In genomic region chr10:53629247-53629917, GRCm38 (mm10) we compare ENCODE assay signal across 8 mouse cellular contexts. TPM values are rescaled to one million over a fixed set of nuclear protein-coding genes. Genes with fewer than 3 reads are reported as not detected.
DNase-seq lines count a peak whose midpoint lies in the region; ATAC-seq and TF ChIP-seq lines count a peak whose summit lies in the region.

No protein-coding gene starts in this region.

- WGBS in heart, embryonic 15.5 days: under 1% methylated on average over 65 of the region's 67 CpGs
- under 1% methylated on average over 67 of the region's 67 CpGs for WGBS in liver, embryonic 14.5 days (ENCODE audit: insufficient replicate concordance)
- under 1% methylated on average over 67 of the region's 67 CpGs for WGBS in neural tube, embryonic 11.5 days
- under 1% methylated on average over 61 of the region's 67 CpGs for WGBS in stomach, postnatal 0 days

- H3K4me1 ChIP-seq in brown adipose tissue, adult 24 weeks (ENCODE audit: control insufficient read depth, insufficient read depth, insufficient read length, low read length): no peaks in the 10 kb centered on the region
- peaks cover 12% of the 10 kb centered on the region for H3K4me1 ChIP-seq in heart, embryonic 15.5 days (replicated peaks)
- no peaks in the 10 kb centered on the region; a peak in 1 of 4 replicates for H3K4me1 ChIP-seq in liver, embryonic 14.5 days (replicated peaks; ENCODE audit: control insufficient read depth in 2 of 2, insufficient read depth in 2 of 2, low read length in 1 of 2)
- no peaks in the 10 kb centered on the region for H3K4me1 ChIP-seq in neural tube, embryonic 11.5 days (ENCODE audit: control insufficient read depth, insufficient read depth, low read length)
- no peaks in the 10 kb centered on the region for H3K4me1 ChIP-seq in stomach, postnatal 0 days (replicated peaks; ENCODE audit: control insufficient read depth, insufficient read depth)

- peaks cover 10% of the 10 kb centered on the region for H3K36me3 ChIP-seq in heart, embryonic 15.5 days
- H3K36me3 ChIP-seq in liver, embryonic 14.5 days (replicated peaks; ENCODE audit: control insufficient read depth, insufficient read depth, low read depth): peaks cover 10% of the 10 kb centered on the region
- H3K36me3 ChIP-seq in neural tube, embryonic 11.5 days (ENCODE audit: control insufficient read depth, insufficient read depth, low read length): no peaks in the 10 kb centered on the region
- H3K36me3 ChIP-seq in stomach, postnatal 0 days (ENCODE audit: control insufficient read depth, insufficient read depth, low read length): 0 out of 2 replicates have a peak, but pooled peaks cover 2% of the 10 kb centered on the region

- TF ChIP-seq EP300 in liver, embryonic 14.5 days (IDR thresholded peaks at IDR 0.05; ENCODE audit: low read depth): no peak
- no peak for TF ChIP-seq EP300 in stomach, postnatal 0 days (optimal IDR thresholded peaks at IDR 0.05)

- H3K4me3 ChIP-seq in brown adipose tissue, adult 24 weeks (ENCODE audit: insufficient read depth, low read depth, low read length): peak overlapping the region; percentile 79
- peak overlapping the region; percentile 86 for H3K4me3 ChIP-seq in heart, embryonic 15.5 days
- peak overlapping the region; percentile 84 for H3K4me3 ChIP-seq in liver, embryonic 14.5 days (ENCODE audit: insufficient read depth in 1 of 2, low read depth in 2 of 2, low read length in 2 of 2)
- peak overlapping the region; percentile 86 for H3K4me3 ChIP-seq in neural tube, embryonic 11.5 days (ENCODE audit: low read depth, low read length)
- H3K4me3 ChIP-seq in stomach, postnatal 0 days (ENCODE audit: low read depth, low read length): peak overlapping the region; percentile 87

- no peaks in the 10 kb centered on the region for H3K27me3 ChIP-seq in heart, embryonic 15.5 days
- no peaks in the 10 kb centered on the region for H3K27me3 ChIP-seq in liver, embryonic 14.5 days (ENCODE audit: control insufficient read depth, insufficient read depth, low read length)
- H3K27me3 ChIP-seq in neural tube, embryonic 11.5 days (ENCODE audit: control insufficient read depth, insufficient read depth, low read length): no peaks in the 10 kb centered on the region
- H3K27me3 ChIP-seq in stomach, postnatal 0 days (ENCODE audit: control insufficient read depth, insufficient read depth, low read length): no peaks in the 10 kb centered on the region

- peak overlapping the region; percentile 32 for H3K27ac ChIP-seq in brown adipose tissue, adult 24 weeks (replicated peaks; ENCODE audit: low read depth, low read length)
- peak overlapping the region; percentile 94 for H3K27ac ChIP-seq in heart, embryonic 15.5 days
- H3K27ac ChIP-seq in liver, embryonic 14.5 days: peak overlapping the region; percentile 73
- H3K27ac ChIP-seq in neural tube, embryonic 11.5 days (ENCODE audit: low read depth, low read length): peak overlapping the region; percentile 87
- H3K27ac ChIP-seq in stomach, postnatal 0 days (replicated peaks): peak overlapping the region; percentile 95

- peak; percentile 96 for DNase-seq in CD4-positive, CD25-positive, alpha-beta regulatory T cell, adult 2 months (ENCODE audit: low read depth, low spot score)
- DNase-seq in fibroblast of lung, adult 2 months (ENCODE audit: low read depth): peak; percentile 51
- peak; percentile 96 for DNase-seq in kidney, postnatal 25 days
- DNase-seq in liver, embryonic 14.5 days (ENCODE audit: low read depth in 3 of 3, low spot score in 3 of 3): peak; percentile 79 to 85 (median 81)
- DNase-seq in neural tube, embryonic 11.5 days (ENCODE audit: low spot score): peak; percentile 93
- peak; percentile 90 for DNase-seq in stomach, postnatal 0 days (ENCODE audit: low spot score)

- H3K9ac ChIP-seq in heart, embryonic 15.5 days: peak overlapping the region; percentile 85
- H3K9ac ChIP-seq in liver, embryonic 14.5 days (replicated peaks): peak overlapping the region; percentile 79
- peak overlapping the region; percentile 70 for H3K9ac ChIP-seq in neural tube, embryonic 11.5 days (ENCODE audit: low read length)
- peak overlapping the region; percentile 83 for H3K9ac ChIP-seq in stomach, postnatal 0 days (ENCODE audit: low read length)

- peak; percentile 55 for TF ChIP-seq CTCF in liver, embryonic 14.5 days (IDR thresholded peaks at IDR 0.05; ENCODE audit: low read depth)
- peak; percentile 67 for TF ChIP-seq CTCF in stomach, postnatal 0 days (IDR thresholded peaks at IDR 0.05; ENCODE audit: low read depth)

- peak overlapping the region; percentile 67 for H3K4me2 ChIP-seq in heart, embryonic 15.5 days
- H3K4me2 ChIP-seq in liver, embryonic 14.5 days (ENCODE audit: low read depth): peak overlapping the region; percentile 71
- peak overlapping the region; percentile 35 for H3K4me2 ChIP-seq in neural tube, embryonic 11.5 days (ENCODE audit: low read depth)
- peak overlapping the region; percentile 46 for H3K4me2 ChIP-seq in stomach, postnatal 0 days (replicated peaks; ENCODE audit: low read depth)

- ATAC-seq in heart, embryonic 15.5 days (replicated peaks; ENCODE audit: insufficient number of reproducible peaks, insufficient read depth, low FRiP score, low read depth): peak; percentile 86
- peak; percentile 84 for ATAC-seq in liver, embryonic 14.5 days (ENCODE audit: insufficient read depth)
- ATAC-seq in neural tube, embryonic 11.5 days (ENCODE audit: insufficient read depth, low FRiP score, low TSS enrichment): peak; percentile 85
- ATAC-seq in stomach, postnatal 0 days (ENCODE audit: low FRiP score, low TSS enrichment): peak; percentile 88

- H3K9me3 ChIP-seq in heart, embryonic 15.5 days (replicated peaks): no peaks in the 10 kb centered on the region
- H3K9me3 ChIP-seq in liver, embryonic 14.5 days (ENCODE audit: control insufficient read depth, low read length): no peaks in the 10 kb centered on the region
- no peaks in the 10 kb centered on the region for H3K9me3 ChIP-seq in neural tube, embryonic 11.5 days (ENCODE audit: control insufficient read depth, low read length)
- H3K9me3 ChIP-seq in stomach, postnatal 0 days (ENCODE audit: control insufficient read depth, low read length): no peaks in the 10 kb centered on the region

RNA-seq across cellular contexts. Expression of gene Mcm9, which starts 0.9 kb away (rescaled TPM):
- polyA plus RNA-seq in brown adipose tissue, adult 24 weeks (2012; ENCODE audit: insufficient read depth, insufficient read length, missing spikeins): 2.0 and 3.8 TPM in 2 replicates
- polyA plus RNA-seq in heart, embryonic 15.5 days (2015; fragmentation: Nextera tagmentation; extraction: Ambion mirVana): 7.7 and 8.5 TPM in 2 replicates
- 2.0 and 2.4 TPM in 2 replicates for polyA plus RNA-seq in liver, embryonic 14.5 days (2012; rRNA removed)
- 4.2 and 6.1 TPM in 2 replicates for polyA plus RNA-seq in liver, embryonic 14.5 days (2014; fragmentation: Nextera tagmentation; extraction: Ambion mirVana)
- polyA plus RNA-seq in neural tube, embryonic 11.5 days (2014; fragmentation: Nextera tagmentation; extraction: Ambion mirVana): 16.0 and 17.3 TPM in 2 replicates
- polyA plus RNA-seq in stomach, postnatal 0 days (2015; fragmentation: Nextera tagmentation; extraction: Ambion mirVana): 5.0 and 5.1 TPM in 2 replicates

RNA-seq across cellular contexts. Expression of gene Asf1a, which starts 32.8 kb away (rescaled TPM):
- polyA plus RNA-seq in brown adipose tissue, adult 24 weeks (2012; ENCODE audit: insufficient read depth, insufficient read length, missing spikeins): 22.6 and 41.9 TPM in 2 replicates
- polyA plus RNA-seq in heart, embryonic 15.5 days (2015; fragmentation: Nextera tagmentation; extraction: Ambion mirVana): 56.7 and 65.3 TPM in 2 replicates
- 20.0 and 38.0 TPM in 2 replicates for polyA plus RNA-seq in liver, embryonic 14.5 days (2012; rRNA removed)
- 109 and 110 TPM in 2 replicates for polyA plus RNA-seq in liver, embryonic 14.5 days (2014; fragmentation: Nextera tagmentation; extraction: Ambion mirVana)
- 157 and 168 TPM in 2 replicates for polyA plus RNA-seq in neural tube, embryonic 11.5 days (2014; fragmentation: Nextera tagmentation; extraction: Ambion mirVana)
- polyA plus RNA-seq in stomach, postnatal 0 days (2015; fragmentation: Nextera tagmentation; extraction: Ambion mirVana): 69.2 and 70.3 TPM in 2 replicates

Comparison
In these comparisons a context has a peak if more than half of its experiments do, and no peak if none do; other contexts are left out.
1. Peak in every context shown above with its lines: DNase-seq, ATAC-seq, H3K4me3 ChIP-seq and H3K27ac ChIP-seq.
2. H3K27ac ChIP-seq: peak in every context shown above with its lines; median percentile 95 in stomach, postnatal 0 days; 94 in heart, embryonic 15.5 days; 87 in neural tube, embryonic 11.5 days; 73 in liver, embryonic 14.5 days; 32 in brown adipose tissue, adult 24 weeks.